Mouse (Mus musculus): ENCODE results near the gene Ms4a6d. TPM values are rescaled to one million over a fixed set of nuclear protein-coding genes. Genes with fewer than 3 reads are reported as not detected.
"Not testable (repeated sequence)": the region's sequence is repeated elsewhere in the genome, so short reads cannot be mapped to it uniquely, and the experiment has no call there.

The Ms4a6d gene
- total RNA-seq, 2 experiments from 2014 or later = 1.4 to 1.5 TPM

GRCm38 (mm10) chr19:11613084-11613483, 8.4 kb upstream of the Ms4a6d start:
- no peak for TF ChIP-seq CTCF (conservative IDR thresholded peaks at IDR 0.05)

GRCm38 (mm10) chr19:11612293-11612692, 7.6 kb upstream of the Ms4a6d start:
- no peak for DNase-seq (ENCODE audit: low spot score in 2 of 2)
- no peak for TF ChIP-seq CTCF (conservative IDR thresholded peaks at IDR 0.05)
- Histone ChIP-seq H3K4me3 (no peak overlapping the region), H3K27ac (no peak overlapping the region)

More at GRCm38 (mm10) chr19:11613084-11613483, 8.4 kb upstream of the Ms4a6d start:
- no peak overlapping the region for H3K27ac ChIP-seq
- no peak overlapping the region for H3K4me3 ChIP-seq
- DNase-seq (ENCODE audit: low spot score in 2 of 2) = no peak

- DNase-seq (ENCODE audit: low spot score in 2 of 2) = peak; percentile 24 to 39
- no peak overlapping the region for H3K4me3 ChIP-seq
- peak; percentile 89 for TF ChIP-seq CTCF (conservative IDR thresholded peaks at IDR 0.05)
- H3K27ac ChIP-seq = no peak overlapping the region
Observed at GRCm38 (mm10) chr19:11611541-11611945, 6.9 kb upstream of the Ms4a6d start.

- H3K4me3 ChIP-seq = no peak overlapping the region
- H3K27ac ChIP-seq = no peak overlapping the region
- TF ChIP-seq CTCF (conservative IDR thresholded peaks at IDR 0.05) = peak; percentile 79
- DNase-seq (ENCODE audit: low spot score in 2 of 2) = peak in 1 of 2 experiments; percentile 29
Observed at GRCm38 (mm10) chr19:11608172-11608571, 3.5 kb upstream of the Ms4a6d start.

- peak; percentile 44 to 48 for DNase-seq (ENCODE audit: low spot score in 2 of 2)
- TF ChIP-seq CTCF (conservative IDR thresholded peaks at IDR 0.05) = peak; percentile 84
Observed at GRCm38 (mm10) chr19:11602026-11602425, 2.6 kb downstream of the Ms4a6d start.

GRCm38 (mm10) chr19:11601349-11601748, 3.3 kb downstream of the Ms4a6d start:
- DNase-seq (ENCODE audit: low spot score in 2 of 2) = no peak
- Histone ChIP-seq H3K4me3 (no peak overlapping the region), H3K27ac (no peak overlapping the region)
- TF ChIP-seq CTCF (conservative IDR thresholded peaks at IDR 0.05) = no peak

More at GRCm38 (mm10) chr19:11602026-11602425, 2.6 kb downstream of the Ms4a6d start:
- no peak overlapping the region for H3K27ac ChIP-seq
- H3K4me3 ChIP-seq = no peak overlapping the region

GRCm38 (mm10) chr19:11589891-11590449, 14.7 kb downstream of the Ms4a6d start:
- Histone ChIP-seq H3K27ac (no peak overlapping the region), H3K4me3 (no peak overlapping the region)
- TF ChIP-seq CTCF (conservative IDR thresholded peaks at IDR 0.05) = peak; percentile 55
- DNase-seq (ENCODE audit: low spot score in 2 of 2) = no peak

GRCm38 (mm10) chr19:11589205-11589604, 15.4 kb downstream of the Ms4a6d start:
- no peak for TF ChIP-seq CTCF (conservative IDR thresholded peaks at IDR 0.05)
- DNase-seq (ENCODE audit: low spot score in 2 of 2) = no peak
- Histone ChIP-seq H3K4me3 (no peak overlapping the region), H3K27ac (no peak overlapping the region)

- Histone ChIP-seq H3K27ac (no peak overlapping the region), H3K4me3 (no peak overlapping the region)
- TF ChIP-seq CTCF (conservative IDR thresholded peaks at IDR 0.05) = no peak
- no peak for DNase-seq (ENCODE audit: low spot score in 2 of 2)
Observed at GRCm38 (mm10) chr19:11574965-11575364, 29.7 kb downstream of the Ms4a6d start.

GRCm38 (mm10) chr19:11559560-11559959, 45.1 kb downstream of the Ms4a6d start:
- DNase-seq (ENCODE audit: low spot score in 2 of 2); H3K27ac ChIP-seq; H3K4me3 ChIP-seq: not testable (repeated sequence)

GRCm38 (mm10) chr19:11554726-11555125, 49.9 kb downstream of the Ms4a6d start:
- no peak for TF ChIP-seq CTCF (conservative IDR thresholded peaks at IDR 0.05)
- DNase-seq (ENCODE audit: low spot score in 2 of 2) = no peak
- no peak overlapping the region for H3K4me3 ChIP-seq
- no peak overlapping the region for H3K27ac ChIP-seq

- Histone ChIP-seq H3K27ac (peak overlapping the region; percentile 53), H3K4me3 (no peak overlapping the region)
- DNase-seq (ENCODE audit: low spot score in 2 of 2) = no peak
- no peak for TF ChIP-seq CTCF (conservative IDR thresholded peaks at IDR 0.05)
Observed at GRCm38 (mm10) chr19:11547911-11548310, 56.7 kb downstream of the Ms4a6d start.

GRCm38 (mm10) chr19:11544383-11544782, 60.3 kb downstream of the Ms4a6d start:
- DNase-seq (ENCODE audit: low spot score in 2 of 2); H3K4me3 ChIP-seq; H3K27ac ChIP-seq: not testable (repeated sequence)

- not testable (repeated sequence) for H3K27ac ChIP-seq; DNase-seq (ENCODE audit: low spot score in 2 of 2); H3K4me3 ChIP-seq
Observed at GRCm38 (mm10) chr19:11540166-11540821, 64.4 kb downstream of the Ms4a6d start.

Data from layer of hippocampus, adult 2 months (tissue).